Mouse (Mus musculus) kidney, postnatal 4 days (tissue): ENCODE measurements around the gene Fam151b.

Experiments
- DNase-seq, 2 experiments: peaks; one replicate each; pipeline ENCODE4 v3.0.0; 2021; ENCODE audit warnings: mixed read lengths in 2 of 2

Gene Fam151b

DNA sequence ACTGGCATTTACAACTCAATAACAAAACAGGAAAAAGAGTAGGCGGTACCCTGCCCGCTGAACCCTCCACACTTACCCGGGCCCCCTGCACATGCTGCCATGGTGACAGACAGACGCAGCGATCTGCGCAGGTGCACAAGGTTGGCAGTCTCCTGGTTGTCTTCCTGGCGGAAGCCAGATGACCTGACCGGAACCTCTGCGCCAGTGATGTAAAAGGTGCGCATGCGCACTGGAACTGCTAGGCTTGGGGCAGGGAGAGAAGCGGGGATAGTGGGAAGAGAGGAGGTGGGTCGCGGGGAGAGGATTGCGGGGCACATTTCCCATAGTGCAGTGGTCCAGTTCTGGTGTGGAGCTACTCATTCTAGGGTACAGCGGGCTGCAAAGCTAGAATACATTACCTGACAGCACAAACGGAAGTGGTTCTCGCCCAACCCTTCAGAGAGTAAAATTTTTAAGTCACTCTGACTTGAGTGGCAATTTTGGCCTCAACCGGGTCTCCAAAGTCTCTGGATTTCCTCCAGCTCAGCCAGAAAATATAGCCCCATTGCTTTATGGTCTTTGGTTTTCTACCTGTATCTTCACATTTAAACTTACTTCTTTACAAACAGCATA lies at the start of gene Fam151b:
Fam151b (minus strand) TSS at position 164 of the 612 bp plus-strand sequence.
- DNase-seq: peak; percentile 92 to 95

- DNase-seq: no peak
Measured at GRCm38 (mm10) chr13:92532216-92532615, 48.4 kb upstream of the Fam151b start.

DNA sequence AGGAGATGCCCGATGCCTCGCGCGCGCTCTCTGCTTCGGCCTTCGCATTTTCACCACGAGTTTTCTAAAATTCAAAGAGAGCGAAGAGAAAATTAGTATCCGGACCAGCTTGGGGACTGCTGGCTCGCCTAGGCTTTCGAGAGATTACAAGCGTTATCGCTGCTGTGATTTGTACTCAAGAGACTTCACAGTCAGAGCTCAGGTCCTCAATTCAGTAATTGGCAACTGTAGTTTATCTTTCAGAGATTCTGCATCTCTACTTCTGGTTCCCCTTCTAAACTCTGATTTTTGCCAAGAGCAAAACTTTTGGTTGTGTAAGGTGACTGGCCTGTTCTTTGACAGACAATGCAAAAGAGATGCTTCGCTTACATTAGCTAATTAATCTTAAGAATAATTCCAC lies 47.4 kb upstream of the Fam151b start:
- no peak for DNase-seq

GRCm38 (mm10) chr13:92530721-92531211 lies 47.0 kb upstream of the Fam151b start, which contains the start of gene Zfyve16:
Zfyve16 (minus strand) TSS chr13:92530868.
- peak; percentile 99 for DNase-seq

DNA sequence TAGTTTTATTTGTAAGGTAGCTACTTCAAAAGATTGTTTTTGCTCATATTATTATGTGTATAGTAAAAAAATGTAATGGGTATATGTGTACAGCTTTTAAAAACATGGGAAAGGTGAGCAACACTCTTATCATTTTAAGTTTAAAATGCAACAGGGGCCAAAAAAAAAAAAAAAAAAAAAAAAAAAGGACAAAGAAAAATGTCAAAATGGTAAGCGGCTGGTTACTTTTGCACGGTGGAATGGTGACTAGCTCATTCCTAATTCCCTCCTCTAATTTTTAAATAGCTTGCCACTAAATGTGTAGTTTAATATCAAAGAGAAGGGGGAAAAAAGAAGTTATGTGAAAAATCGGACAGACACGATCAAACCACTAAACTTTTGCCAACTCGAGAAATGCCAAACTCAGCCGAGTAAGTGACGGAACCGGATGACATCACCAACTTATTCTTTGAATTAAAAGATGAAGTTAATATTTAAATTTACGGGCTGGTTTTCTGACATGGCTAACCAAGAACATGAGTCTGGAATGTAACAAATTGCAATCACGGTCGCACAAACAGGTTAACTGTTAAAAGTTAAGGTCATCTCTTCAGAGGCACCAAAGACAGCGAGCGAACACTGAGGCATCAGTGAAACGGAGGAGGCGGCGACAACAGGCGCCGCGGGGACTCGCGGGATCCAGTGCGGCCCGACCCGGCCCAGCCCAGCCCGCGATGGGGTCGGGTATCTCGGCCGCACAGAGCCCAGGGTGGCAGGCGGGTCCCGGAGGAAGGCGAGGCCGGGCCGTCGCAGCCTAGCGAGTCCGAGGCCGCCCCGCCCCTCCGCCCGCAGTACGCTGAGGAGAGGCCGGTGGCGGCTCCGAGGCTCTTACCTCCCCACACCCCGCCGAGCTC lies 46.3 kb upstream of the Fam151b start:
- DNase-seq: no peak

DNA sequence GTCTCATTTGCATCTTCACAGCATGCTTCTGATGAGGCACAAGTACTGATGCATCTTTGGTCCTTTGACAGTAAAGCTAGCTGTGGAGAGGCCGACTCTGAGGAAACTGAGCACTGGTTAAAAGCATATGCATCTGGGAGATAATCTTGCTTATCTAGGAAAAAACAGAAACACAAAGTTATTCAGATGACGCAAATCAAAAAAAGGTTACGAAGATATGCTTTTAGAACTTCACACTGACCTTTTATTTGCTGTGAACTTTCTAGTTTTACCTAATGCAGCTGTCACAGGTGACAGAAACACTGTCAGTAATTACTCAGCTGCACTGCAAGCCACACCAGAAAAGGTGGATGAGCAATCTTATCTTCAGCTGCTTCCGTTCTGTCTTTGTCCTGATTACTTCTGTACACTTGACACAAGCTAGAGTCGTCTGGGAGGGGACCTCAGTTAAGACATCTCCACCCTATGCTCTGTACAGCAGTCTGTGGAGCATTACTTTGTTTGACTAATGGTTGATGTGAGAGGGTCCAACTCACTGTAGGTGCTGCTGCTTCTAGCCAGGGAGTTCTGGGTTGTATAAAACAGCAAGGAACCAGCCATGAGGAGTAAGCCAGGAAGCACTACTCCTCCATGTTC lies 39.5 kb upstream of the Fam151b start:
- no peak for DNase-seq

DNA sequence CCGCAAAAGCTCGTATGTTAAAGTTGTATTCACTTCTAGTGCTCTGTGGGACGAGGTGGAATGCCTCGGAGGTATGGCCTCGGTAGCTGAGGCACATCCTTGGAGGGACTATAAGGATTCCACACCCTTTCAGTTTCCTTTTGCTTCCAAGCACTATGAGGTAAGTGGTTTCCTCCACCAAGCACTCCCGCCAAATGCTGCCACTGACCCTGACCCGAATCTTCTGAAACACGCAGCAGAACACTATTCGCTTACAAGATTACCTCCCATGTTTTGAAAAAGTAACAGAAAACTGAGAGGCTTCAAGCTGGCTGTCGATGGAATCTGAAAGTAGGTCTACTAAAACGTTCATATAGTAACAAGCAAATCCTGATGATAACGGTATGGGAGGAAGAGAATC lies 21.1 kb upstream of the Fam151b start:
- no peak for DNase-seq

DNA sequence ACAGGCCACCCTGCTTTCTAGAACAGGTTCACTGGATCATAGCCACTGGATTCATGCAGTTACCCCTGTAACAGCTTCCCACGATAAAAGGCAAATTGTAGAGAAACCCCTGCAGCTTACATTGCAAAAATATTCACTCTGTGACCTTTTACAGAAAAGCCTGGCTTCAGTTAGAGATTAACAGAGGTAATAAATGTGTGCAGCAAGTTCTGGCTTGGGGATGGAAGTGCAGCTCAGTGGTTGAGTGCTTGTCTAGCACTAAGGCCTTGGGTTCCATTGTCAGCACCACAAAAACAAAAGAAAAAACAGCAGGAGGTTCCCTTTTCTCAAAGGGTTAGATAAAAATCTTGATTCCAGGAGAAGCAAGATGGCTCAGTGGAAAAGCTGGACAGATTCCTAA lies 8.1 kb upstream of the Fam151b start:
- no peak for DNase-seq

DNA sequence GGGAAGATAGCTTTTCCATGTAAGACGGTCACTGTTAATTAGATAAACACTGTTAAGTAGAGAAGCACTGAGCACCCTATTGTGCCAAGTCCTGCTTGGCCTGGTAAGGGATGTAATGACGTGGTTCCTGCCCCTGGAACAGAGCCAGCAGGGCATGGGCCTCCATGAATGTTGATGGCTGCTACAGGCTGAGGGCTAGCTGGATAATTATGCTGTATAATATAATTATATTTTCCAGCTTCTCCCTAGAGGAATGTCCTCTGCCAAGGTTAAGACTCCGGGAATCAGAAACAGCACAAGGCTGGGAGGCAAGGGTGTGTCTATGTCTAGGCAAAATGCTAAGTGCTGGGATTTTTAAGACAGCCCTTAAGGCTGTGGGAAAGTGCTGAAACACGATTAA lies 7.0 kb upstream of the Fam151b start:
- DNase-seq: peak; percentile 33 to 43

DNA sequence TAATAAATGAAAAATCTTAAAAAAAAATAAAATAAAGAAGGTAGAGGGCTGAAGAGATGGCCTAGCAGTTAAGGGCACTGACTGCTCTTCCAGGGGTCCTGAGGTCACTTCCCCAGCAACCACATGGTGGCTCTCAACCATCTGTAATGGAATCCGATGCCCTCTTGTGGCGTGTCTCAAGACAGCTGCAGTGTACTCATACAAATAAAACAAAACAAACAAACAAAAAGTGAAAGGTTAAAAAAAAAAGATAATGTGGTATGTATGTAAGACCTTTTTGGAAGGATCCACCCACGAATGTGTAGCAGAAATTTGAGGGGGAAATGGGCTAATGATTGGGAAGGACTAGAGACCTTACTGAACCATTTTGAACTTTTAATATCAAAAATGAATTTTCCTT lies 467 bp downstream of the Fam151b start:
- DNase-seq: peak; percentile 67 to 78

DNA sequence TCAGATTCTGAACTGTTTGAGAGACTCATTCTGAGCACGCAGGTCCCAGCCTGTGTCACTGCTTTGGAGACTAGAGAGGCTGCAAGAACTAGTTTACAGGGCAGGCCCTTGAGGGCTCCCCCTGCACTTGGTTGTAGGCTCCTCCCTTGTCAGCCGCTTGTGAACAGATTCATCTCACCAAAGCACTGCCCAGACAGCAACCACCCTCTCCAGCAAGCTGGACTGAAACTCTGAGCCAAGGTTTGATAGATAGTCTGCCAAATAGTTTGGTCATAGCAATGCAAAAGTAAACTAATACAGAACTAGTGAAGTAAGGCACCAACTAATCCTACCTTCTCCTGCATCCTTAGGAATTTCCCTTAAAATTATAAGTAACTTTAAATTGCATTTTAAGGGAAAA lies 13.7 kb downstream of the Fam151b start:
- peak in 1 of 2 experiments; percentile 12 for DNase-seq

DNA sequence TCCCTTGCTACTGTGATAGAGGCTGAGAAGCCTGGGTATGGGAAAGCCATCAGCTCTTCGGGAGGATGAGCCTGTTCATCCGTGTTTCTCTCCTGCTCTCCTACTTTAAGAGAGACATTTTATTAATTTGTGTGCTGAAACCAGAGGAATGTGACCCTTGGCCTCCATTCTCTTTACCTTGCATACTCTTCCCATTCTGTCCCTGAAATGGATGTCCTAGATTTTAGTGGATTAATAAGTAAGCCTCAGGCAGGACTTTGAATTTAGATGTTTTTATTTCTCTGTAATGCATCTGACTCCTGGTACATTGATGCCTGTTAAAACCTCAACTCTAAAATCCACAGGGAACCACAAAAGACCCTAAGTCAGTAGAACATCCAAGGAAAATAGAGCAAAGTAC lies 14.4 kb downstream of the Fam151b start:
- DNase-seq: no peak

DNA sequence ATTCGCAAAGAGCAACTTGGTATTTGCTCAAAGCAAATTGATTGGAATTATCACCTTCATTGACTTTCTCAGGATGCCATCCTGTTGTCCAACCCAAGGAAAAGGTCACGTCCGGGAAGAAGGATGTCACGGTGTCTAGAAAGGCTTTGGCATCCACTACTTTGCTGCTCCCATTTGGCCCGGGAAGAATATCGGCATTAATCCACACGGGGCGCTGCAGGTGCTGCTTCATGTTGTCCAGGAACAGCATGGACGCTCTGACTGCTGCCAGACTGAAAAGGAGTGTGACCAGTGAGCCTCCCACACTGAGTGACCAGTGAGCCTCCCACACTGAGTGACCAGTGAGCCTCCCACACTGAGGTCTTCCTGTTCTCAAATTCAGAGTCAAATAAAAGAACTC lies 15.9 kb downstream of the Fam151b start:
- peak; percentile 35 to 52 for DNase-seq

DNA sequence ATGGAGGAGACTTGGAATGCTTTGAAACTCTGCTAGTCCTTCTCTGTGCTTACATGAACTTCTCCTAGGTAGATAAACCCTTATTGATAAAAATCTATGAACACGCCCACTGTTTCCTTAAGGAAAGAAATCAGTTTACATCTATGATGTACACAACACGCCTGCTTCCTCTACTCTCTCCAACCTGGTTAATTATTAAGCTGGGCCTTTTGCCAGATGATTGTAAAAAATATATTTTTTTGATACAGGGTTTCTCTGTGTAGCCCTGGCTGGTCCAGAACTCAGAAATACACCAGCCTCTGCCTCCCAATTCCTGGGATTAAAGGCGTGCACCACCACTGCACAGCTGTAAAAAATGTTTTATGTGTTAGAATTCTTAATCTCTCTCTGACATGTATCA lies 19.1 kb downstream of the Fam151b start:
- DNase-seq: no peak

GRCm38 (mm10) chr13:92446872-92447271 lies 36.9 kb downstream of the Fam151b start:
- no peak for DNase-seq

DNA sequence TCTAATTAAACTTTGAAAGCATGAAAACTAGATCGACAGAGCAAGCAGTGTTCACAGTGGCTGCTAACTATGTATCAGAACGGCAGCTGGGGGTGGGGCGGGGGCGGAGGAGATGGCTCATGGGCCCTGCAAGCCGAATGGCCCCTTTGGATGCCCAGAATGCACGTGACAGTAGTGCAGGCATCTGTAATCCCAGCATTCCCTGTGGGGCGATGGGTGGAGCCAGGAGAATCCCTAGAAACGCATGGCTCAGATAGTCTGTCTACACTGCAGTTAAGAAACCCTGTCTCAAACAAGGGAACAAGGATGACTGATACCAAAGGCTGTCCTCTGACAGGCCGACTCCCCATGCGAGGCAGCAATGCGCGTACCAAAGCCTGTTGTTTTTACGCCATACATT lies 43.5 kb downstream of the Fam151b start:
- peak in 1 of 2 experiments; percentile 6 for DNase-seq

DNA sequence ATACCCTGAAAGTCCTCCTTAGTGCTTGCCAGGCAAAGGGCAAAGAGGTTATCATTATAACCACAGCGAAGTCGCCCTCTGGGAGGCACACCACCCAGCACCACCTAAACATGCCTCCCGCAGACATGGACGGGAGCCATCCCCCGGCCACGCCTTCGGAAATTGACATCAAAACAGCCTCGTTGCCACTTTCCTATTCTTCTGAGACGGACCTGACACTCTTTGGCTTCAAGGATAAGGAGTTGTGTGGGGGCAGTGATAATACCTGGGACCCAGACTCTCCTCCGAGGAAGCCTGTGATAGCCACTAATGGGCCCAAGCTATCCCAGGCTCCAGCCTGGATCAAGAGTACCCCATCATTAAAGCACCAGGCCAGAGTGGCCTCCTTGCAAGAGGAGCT lies 45.2 kb downstream of the Fam151b start:
- no peak for DNase-seq

DNA sequence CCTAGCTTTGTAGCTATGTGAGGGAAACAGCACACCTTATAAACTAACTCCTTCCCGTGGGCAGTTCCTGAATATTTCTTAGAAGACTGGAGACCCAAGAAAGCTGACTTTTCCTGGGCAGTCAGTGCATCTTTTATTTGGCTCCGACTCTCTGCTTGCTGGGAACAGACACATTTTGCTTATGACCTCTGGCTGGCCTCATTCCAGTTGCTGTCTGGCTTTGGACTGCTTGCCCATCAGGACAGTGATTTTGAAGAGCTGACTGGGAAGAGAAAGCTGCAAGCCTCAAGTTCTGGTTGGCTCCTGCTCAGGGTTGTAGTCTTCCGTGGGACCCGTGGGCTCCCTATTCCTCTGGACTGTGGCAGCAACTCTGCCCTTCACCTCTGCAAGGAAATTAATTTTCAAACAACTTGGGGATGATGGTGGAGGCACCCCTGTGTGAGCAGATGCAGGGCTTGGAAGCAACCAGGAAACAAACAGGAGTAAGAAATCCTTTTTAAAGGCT lies 56.4 kb downstream of the Fam151b start:
- DNase-seq: peak in 1 of 2 experiments; percentile 11

- peak; percentile 31 to 50 for DNase-seq
Measured at GRCm38 (mm10) chr13:92426294-92427051, 57.3 kb downstream of the Fam151b start.

GRCm38 (mm10) chr13:92425758-92426264 lies 58.0 kb downstream of the Fam151b start, which contains the start of gene Ankrd34b:
Ankrd34b (plus strand) TSS chr13:92425896.
- DNase-seq: peak; percentile 65 to 73

DNA sequence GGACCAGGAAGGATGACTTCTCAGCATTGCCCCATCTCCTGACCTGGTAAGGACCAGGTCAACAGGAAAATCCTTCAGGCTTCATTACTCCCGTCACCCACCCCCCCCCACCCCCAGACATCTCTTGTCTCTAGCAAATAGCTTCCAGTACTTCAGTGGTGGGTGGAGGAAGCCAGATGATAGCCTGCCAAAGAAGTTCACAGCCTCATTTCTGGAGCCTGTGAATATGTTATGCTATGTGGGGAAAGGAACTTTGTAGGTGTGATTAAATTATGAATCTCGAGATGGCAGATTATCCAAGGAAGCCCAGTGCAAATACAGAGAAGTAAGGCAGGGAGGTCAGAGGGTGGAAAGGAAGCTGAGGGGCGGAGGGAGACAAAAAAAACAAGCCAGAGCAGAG lies 60.1 kb downstream of the Fam151b start:
- no peak for DNase-seq

DNA sequence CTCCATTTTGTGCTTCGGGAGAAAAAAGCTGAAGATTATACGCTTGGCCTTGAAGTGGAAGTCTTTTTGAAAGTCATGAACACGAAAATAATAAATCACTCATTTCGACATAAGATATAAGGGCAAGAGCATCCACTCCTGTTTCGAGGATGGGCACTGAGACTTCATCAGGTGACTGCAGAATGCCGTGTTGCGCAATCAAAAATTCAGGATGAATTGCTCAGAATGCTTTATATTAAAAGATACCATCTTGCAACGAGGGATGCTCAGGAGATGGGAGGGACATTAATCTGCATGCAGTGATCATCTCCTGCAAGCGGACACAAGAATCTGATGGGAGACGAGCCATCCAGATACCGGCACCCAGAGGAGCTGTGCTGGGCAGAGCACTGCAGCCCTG lies 64.2 kb downstream of the Fam151b start:
- no peak for DNase-seq
